Mouse (Mus musculus): ENCODE data around the gene Zbtb20.

DNA sequence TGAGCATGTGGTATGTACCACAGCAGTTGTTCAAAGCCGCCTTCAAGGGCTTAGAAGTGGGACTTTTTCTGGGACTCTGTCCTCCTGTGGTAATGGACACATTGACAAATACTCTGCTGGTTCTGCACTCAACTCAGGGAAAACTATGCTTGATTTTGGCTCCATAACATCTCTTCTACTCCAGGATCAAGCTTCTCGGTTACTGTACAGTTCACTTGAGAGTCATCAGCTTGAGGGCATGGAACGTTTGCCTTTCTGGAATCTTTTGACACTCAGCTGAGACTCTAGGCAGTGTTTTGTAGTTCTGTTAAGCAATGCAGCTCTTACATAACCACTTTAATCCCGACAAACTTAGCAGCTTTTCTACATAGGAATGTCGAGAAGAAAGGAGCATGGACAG is 36.1 kb downstream of the Zbtb20 start:
- TF ChIP-seq CTCF (IDR thresholded peaks at IDR 0.05; ENCODE audit: insufficient read depth, low read depth, low read length) (no peak), POLR2A (IDR thresholded peaks at IDR 0.05; ENCODE audit: insufficient read depth, low read depth, low read length) (no peak)

Data from olfactory bulb, adult 2 months (tissue).